Mouse (Mus musculus): Measurements from ENCODE around the gene Cd247.

The Cd247 gene

GRCm38 (mm10) chr1:165779954-165780585, 8.4 kb upstream of the Cd247 start:
- DNase-seq, result no peak

- DNase-seq, result peak; percentile 80
These were observed 7.8 kb upstream of the Cd247 start for GRCm38 (mm10) chr1:165780586-165781111.

DNA sequence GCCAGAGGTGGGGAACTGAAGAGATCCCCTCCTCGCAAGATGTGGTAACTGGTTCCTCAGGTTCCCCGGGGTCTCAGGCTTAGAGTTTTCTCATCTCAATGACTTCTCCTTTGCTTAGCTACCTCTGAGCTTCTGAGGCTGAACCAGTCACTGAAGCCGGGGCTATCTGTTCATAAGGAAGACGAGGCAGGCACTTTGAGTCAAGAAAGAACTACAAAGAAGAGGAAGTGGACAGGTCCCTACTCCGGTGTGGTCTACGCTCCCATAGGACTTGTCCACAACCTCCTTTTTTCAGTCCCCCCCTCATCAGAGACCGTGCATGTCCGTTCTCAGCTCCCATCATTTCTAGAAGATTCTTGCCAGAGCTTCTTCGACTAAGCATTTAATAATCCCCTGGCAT, 7.1 kb upstream of the Cd247 start:
- DNase-seq, result no peak

DNA sequence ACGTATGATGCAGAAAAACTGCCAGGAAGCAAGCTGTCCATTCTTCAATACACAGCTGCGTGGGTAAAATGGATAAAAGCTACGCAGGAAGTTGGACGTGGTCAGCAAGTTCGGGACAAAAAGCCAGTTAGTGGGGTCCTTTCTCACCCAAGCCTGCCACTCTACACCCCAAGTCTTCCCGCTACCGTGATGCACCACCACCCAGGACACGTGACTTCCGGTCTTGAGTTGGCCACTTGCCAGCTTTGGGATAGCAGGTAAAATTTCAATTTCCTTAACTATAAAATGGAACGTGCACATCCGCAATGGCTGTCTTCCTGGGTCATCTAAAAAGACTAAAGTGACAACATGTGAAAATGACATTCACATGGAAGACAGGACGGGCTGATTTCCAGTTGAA, 6.6 kb upstream of the Cd247 start:
- peak; percentile 8 for DNase-seq

DNA sequence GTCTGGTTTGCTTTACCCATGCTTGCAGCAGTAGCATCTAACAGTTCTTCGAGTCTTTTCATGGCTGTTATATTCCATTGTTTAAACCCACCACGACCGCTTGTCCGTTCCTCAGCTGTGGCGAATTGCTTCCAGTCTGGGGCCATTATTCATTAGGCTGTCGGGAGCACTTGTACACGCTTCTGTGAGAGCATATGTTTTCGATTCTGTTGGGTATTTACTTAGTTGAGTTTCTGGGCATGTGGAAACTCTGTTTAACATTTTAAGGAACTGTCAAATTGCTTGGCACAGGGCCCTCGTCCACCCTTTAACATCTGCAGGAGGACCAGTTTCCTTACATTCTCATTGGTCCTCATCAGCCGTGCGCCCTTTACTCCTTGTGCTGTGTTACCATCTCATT, 2.2 kb upstream of the Cd247 start:
- no peak for DNase-seq

GRCm38 (mm10) chr1:165789066-165789660, 682 bp downstream of the Cd247 start:
- DNase-seq, result peak; percentile 68

GRCm38 (mm10) chr1:165789963-165790362, 1.5 kb downstream of the Cd247 start:
- DNase-seq, result peak; percentile 55

- DNase-seq, result no peak
These were observed 2.2 kb downstream of the Cd247 start for GRCm38 (mm10) chr1:165790461-165791210.

GRCm38 (mm10) chr1:165791411-165791810, 2.9 kb downstream of the Cd247 start:
- DNase-seq, result no peak

- DNase-seq, result peak; percentile 72
These were observed 13.3 kb downstream of the Cd247 start for GRCm38 (mm10) chr1:165801709-165802310.

- peak; percentile 79 for DNase-seq
These were observed 14.6 kb downstream of the Cd247 start for GRCm38 (mm10) chr1:165803107-165803506.

- DNase-seq, result peak; percentile 28
These were observed 15.7 kb downstream of the Cd247 start for GRCm38 (mm10) chr1:165804133-165804532.

- DNase-seq, result no peak
These were observed 22.2 kb downstream of the Cd247 start for GRCm38 (mm10) chr1:165810633-165811032.

- peak; percentile 48 for DNase-seq
These were observed 22.7 kb downstream of the Cd247 start for GRCm38 (mm10) chr1:165811170-165811569.

- peak; percentile 68 for DNase-seq
These were observed 24.3 kb downstream of the Cd247 start for GRCm38 (mm10) chr1:165812775-165813174.

DNA sequence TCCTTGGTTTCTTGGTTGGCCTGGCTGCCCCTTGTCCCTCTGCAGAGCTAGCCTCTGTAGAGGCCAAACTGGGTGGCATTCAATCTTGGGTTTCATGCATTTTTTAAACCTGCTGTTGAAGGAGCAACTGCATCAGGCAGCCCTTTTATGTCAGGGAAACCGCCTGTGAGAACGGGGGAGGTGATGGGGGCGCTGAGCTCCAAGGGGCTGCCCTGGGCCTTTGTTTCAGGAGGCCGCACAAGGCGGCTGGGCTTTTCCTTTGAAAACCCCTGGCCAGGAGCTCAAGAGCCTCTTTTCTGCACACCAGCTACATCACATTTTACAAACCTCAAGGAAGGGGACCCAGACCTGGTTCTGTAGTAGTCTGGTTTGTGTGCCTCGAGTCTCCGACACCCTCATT, 25.6 kb downstream of the Cd247 start:
- DNase-seq, result peak; percentile 63

GRCm38 (mm10) chr1:165814521-165815278, 26.2 kb downstream of the Cd247 start:
- peak; percentile 16 for DNase-seq

DNA sequence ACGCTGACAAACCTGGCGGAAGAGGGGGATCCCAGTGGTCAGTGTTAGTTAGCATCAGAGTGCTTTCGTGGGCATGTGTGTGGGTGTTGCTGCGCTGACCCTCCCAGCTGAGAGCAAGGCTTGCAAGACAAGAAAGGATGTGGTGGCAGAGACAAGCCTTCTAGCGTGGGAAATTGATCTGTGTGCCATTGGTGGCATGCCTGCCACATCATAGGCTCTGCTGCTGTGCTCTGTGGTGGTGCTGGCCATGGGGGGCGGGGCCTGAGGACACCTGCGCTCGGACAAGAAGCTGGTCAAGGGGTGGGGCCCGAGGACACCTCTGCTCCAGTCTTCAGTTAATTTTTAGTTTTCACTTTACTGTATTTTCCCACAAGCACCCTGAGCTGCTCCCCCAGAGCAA, 27.9 kb downstream of the Cd247 start:
- DNase-seq, result peak; percentile 62

DNA sequence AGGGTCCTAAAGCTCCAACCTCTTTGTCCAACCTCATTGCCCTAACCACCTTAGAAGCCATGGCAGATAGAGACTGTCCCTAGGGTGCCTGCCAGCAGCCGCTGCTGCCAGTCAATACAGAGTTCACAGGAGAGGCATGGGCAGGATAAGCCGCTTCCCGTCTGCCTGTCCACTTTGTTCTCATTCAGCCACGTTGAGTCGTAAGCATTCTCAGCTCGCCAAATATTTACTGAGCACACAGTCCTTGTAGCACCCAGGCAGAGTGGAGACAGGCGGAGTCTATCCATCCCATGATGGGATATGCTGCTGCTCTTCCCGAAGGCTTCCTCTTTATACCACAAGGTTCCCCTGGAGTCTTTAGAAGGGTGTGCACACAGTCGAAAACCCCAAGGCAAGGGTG, 28.8 kb downstream of the Cd247 start:
- peak; percentile 18 for DNase-seq

GRCm38 (mm10) chr1:165818145-165818860, 29.8 kb downstream of the Cd247 start:
- DNase-seq, result peak; percentile 24

GRCm38 (mm10) chr1:165819147-165819546, 30.7 kb downstream of the Cd247 start:
- no peak for DNase-seq

DNA sequence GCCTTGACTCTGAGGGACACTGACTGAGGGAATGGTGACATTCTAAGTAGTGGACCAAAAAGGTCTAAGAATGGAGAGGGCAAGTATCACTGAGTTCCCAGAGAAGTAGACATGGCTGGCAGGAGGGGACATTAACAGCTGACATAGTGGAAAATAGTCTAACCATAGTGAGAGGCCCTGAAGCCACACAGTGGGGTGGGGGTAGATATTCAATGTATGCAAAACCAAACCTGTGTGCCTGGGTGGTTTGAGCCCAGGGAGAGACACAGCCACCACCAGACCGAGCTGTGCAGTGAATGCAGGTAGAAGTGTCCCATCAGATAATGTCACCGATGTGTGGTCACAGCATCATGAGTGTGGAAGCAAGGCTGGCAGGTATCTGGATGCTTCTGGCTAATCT, 33.5 kb downstream of the Cd247 start:
- DNase-seq, result no peak
